Mouse (Mus musculus) gastrocnemius, adult 8-10 months (tissue): ENCODE measurements around the gene Pdzd2. TPM values are rescaled to one million over a fixed set of nuclear protein-coding genes. Genes with fewer than 3 reads are reported as not detected.

Experiments used
- DNase-seq, 2 experiments: peaks; one replicate each; pipeline ENCODE4 v3.0.0; 2022; ENCODE audit warnings: low spot score in 2 of 2
- total RNA-seq, 4 experiments: library from RNA; stranded (reverse); gene quantifications; 2 replicates each; pipeline ENCODE4 v1.2.4; 2022

Gene Pdzd2
- total RNA-seq, 4 experiments from 2014 or later, result 12.9 to 17.2 (median 16.0) TPM

GRCm38 (mm10) chr15:12542316-12542715 lies 197.4 kb downstream of the Pdzd2 start:
- DNase-seq, result no peak

- DNase-seq, result no peak
Observed at GRCm38 (mm10) chr15:12539618-12540302, 200.0 kb downstream of the Pdzd2 start.

DNA sequence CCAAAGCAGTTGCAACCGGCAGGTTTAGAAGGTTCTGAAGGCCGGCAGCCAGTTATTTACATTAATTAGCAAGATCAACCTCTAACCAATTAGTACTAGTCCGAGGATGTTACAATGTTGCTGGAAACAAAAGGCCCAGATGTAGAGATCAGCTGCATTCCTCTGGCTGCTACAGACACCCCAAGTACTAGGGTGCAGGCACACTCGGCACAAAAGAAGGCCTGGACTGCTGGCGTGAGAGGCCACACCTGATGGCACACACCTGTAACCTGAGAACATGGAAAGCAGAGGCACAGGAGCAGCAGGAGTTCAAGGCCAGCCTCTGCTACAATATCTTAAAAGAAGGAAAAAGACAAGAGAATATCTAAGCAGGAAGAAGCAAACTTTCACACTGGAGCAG lies 206.5 kb downstream of the Pdzd2 start:
- DNase-seq, result no peak

DNA sequence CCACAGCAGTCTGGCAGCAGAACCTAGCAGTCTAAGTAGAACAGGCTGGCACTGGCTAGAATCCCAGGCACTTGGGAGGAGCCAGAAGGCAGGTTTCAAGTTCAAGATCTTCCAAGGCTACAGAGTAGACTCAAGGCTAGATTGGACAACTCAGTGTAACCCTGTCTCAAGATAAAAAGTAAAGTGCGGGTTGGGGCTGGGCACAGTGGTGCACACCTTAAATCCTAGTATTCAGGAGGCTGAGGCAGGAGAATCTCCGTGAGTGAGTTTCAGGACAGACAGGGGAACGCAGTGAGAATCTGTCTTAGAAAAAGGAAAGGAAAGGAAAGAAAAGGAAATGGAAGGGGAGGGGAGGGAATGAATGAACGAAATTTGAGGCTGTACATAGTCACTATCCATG lies 207.2 kb downstream of the Pdzd2 start:
- no peak for DNase-seq

DNA sequence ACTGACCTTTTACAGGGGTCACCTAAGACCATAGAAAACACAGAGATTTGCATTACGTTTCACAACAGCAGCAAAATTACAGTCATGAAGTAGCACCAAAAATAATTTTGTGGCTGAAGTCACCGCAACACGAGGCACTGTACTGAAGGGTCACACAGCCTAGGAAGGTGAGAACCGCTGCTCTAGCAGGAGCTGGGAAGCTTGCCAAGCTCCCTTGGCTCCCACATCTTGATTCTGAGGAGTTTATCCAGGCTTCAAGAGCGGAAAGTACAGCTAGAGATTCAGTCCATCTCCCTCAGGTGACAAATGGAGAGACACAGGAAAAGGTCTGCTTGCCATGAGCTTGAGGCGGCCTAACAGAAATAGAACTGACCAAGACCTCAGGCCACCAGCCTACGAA lies 216.9 kb downstream of the Pdzd2 start:
- peak in 1 of 2 experiments; percentile 24 for DNase-seq

- DNase-seq, result no peak
Observed at GRCm38 (mm10) chr15:12520292-12520691, 219.4 kb downstream of the Pdzd2 start.

DNA sequence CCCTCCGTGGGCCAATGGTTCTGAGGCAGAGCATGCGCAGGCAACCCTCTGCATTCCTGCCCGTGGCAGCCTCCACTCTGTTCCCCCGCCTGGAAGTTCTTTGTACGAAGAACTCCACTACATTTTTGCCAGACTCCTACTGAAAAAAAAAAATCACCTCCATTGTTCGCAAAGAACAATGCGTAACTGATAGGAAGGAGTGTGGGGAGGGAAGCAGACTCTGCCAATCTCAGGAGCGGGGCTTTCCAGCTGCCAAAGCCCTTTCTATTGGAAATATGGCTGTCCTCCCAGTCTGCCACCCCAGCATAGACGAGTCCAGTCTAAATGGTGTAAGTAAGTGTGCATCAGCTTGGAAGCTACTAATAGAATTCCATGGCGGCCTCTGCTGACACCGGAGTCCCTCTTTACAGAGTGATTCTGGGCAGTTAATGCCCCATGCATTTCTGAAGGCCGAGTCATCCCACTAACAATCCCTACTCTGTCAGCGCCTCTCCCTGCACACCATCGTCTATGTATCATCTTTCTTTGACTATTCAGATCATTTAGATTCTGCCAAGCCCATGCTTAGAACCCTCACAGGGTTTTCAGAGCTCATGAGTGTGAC lies 221.3 kb downstream of the Pdzd2 start:
- DNase-seq, result no peak

DNA sequence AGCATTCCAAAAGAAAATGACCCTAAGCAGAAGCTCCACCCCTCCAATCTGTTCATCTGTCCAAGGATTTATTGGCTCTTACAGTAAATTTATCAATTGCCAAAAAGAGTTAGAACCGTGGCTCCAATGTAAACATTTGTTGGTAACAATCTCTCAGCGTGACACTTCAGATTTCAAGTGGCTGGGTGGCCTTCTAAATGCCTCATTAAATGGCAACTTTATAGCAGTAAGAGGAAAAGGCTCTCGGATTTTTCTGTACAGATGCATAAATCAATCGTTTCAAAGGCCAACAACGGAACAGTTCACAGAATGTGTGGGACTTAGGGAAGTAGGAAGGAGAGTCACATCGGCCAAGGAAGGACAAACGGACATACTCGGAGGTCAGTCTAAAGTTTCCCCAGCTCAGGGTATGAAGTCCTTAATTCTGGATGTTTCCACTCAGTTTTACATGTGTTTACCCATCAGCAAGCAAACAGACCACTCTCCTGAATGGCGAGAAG lies 222.4 kb downstream of the Pdzd2 start:
- no peak for DNase-seq

DNA sequence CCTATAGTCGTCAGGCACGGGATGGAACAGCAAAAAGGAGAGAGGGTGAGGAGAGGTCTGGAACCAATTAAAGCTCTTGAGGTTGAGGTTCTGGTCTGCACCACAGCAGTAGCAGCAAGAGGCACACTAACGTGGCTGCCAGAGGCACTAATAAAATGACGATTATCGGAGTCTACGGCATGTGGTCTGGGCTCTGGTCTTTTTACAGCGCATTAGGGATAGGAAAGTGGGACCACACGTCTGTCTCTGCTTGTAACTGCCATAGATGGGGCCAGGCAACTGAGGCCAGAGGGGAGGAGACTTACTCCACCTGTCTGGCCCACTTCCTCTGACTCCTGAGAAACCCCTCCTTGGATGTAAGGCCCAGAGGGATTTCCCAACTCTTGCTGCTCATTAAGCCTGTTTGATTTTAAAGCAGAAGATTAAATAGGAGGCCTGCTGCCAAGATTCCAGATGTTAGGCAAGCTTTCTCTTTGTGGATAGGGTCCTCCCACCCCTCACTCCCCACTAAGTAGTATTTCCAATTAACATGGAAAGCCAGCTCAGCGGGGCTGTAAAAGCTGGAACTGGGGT lies 224.4 kb downstream of the Pdzd2 start:
- no peak for DNase-seq

DNA sequence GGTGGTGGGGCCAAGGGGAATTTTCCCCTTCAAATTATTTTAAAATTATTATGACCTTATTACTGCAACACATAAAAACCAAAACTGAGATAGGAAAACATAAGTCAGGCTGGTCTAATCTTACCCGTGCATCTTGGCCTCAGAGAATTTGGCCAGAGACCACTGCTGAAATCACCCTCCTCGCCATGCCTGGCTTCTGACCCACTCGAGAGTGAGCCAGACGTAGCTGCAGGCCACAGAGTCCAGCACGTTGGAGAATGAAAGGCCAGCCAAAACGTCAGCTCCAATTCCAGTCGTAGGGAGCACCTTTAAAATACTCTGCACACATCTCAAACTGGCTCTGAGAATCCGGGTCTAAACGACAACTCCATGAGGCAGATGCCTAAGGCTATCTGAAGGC lies 226.2 kb downstream of the Pdzd2 start:
- peak; percentile 29 to 58 for DNase-seq

DNA sequence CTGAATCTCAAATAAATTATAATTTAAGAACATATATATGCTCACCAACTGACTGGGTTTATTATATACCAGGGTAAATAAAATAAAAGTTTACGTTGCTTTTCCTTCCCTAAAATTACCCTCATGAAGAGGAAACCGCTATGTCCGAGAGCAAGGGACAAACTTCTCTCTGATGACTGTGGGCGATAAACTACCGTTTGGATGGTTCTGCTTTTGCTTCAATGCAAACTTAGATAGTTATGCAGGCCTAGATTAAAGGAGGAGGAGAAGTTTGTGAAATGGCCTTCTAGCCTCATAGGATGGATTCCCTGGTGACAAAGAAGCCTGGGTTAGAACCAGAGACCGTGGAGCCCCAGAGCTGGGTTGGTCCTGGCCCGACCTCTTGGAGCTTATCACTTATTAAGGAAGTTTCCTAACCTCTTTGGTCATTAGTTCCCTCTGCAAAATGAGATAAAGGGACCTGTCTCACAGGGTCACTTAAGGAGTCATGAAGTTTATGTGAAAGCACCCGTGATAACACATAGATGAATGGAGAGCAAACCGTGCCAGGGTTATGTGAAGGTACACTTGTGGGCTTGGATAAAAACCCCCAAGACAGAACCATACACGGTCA lies 230.9 kb downstream of the Pdzd2 start:
- no peak for DNase-seq

GRCm38 (mm10) chr15:12507523-12507922 lies 232.2 kb downstream of the Pdzd2 start:
- DNase-seq, result no peak

DNA sequence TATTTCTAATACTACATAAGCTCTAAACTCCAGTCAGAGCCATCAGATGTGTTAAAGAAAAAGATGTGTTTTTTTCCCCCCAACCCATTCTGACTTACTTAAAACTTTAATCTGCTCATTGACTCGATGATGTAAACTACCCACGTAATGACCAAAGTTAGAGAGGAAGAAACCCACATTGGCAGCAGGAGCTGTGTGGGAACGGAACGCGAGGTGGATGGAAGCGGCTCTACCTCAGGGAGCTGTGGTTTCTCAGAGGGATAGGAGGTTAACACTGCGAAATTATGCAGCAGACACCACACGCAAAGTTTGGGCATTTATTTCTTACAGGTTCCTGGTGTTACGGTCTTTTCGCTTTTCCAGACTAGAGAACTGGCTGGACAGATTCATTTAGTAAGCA lies 233.2 kb downstream of the Pdzd2 start:
- DNase-seq, result no peak

DNA sequence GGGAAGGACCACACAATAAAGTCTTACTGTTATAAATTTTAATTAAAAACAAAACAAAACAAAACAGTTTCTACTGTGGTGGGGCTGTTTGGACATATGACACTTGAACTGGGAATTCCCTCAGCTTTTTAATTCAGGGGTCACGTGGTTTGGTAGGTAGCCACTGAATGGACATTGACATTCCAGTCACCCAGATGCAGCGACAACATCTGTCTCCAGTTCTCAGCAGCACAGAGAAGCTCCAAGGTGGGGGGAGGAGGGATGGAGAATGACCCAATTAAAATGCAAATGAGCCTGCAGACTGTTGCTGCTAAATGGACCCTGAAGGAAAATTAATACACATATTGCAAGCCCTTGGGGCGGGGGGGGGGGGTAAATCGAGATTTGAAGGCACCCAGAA lies 233.6 kb downstream of the Pdzd2 start:
- DNase-seq, result no peak

DNA sequence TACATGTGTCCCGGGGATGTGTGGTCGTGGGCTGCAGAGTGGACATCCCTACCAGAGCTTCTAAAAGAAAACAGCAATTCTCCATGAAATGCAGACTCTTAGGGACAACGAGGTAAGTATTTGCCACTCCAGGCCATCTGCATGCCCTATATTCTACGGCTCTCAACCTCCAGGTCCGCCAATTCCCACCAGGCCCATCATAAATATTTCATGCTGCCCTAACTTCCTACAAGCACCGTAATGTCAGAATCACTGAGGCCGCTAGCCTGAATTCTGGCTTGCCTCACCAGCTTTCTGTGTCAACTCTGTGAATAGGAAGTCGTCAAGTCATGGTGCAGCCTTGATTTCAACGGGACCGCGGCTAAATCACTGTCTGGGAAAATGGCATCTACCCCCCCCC lies 234.2 kb downstream of the Pdzd2 start:
- DNase-seq, result no peak

- no peak for DNase-seq
Observed at GRCm38 (mm10) chr15:12503907-12504306, 235.8 kb downstream of the Pdzd2 start.

- DNase-seq, result no peak
Observed at GRCm38 (mm10) chr15:12501924-12502548, 237.7 kb downstream of the Pdzd2 start.

DNA sequence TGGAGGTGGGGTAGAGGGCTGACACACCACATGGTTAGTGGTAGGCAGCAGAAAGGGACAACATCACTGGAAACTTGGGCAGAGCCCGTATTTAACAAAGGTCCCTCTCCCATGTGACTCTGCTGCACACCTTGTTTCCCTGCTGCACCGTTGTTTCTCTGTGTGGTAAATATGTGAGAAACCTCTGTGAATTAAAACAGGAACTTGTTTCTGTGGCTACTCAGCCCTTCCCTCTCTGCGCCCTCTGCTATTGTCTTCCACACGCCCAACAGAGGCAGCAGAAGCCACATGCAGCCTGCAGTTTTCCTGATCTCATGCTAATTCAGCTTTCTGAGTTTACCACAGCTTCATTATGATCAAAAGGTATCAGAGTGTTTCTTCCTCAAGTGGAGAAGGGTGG lies 239.1 kb downstream of the Pdzd2 start:
- no peak for DNase-seq

- no peak for DNase-seq
Observed at GRCm38 (mm10) chr15:12494084-12494483, 245.6 kb downstream of the Pdzd2 start.

DNA sequence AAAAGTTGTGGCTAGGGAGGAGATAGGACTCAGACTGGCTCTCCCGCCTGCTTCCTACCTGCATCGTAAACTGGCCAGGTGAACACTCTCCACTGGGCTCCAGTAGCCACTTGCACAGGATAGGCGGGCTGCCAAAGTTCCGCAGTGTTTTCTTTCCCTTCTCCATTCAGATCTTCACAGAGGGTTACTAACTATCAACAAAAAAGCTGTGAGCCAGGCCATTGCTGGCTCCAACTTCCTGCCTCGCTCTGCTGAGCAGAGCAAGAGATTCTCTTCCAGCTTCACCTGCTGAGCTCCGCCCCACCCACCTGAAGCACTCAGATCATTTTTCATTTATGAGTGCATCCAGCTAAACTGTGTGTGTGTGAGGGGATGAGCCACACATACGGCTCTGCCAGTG lies 246.5 kb downstream of the Pdzd2 start:
- no peak for DNase-seq

GRCm38 (mm10) chr15:12490969-12491368 lies 248.8 kb downstream of the Pdzd2 start:
- DNase-seq, result peak in 1 of 2 experiments; percentile 27

- DNase-seq, result peak; percentile 36 to 57
Observed at GRCm38 (mm10) chr15:12490527-12490926, 249.2 kb downstream of the Pdzd2 start.
